Mouse (Mus musculus) kidney, embryonic 16.5 days (tissue): ENCODE results near the gene Arpp19. TPM values are rescaled to one million over a fixed set of nuclear protein-coding genes. Genes with fewer than 3 reads are reported as not detected.

Source experiments
- ATAC-seq: fragments of 200-750 bp; cut with Nextera tagmentation; 2 replicates; pipeline ENCODE4 v1.8.0; 2017; ENCODE audit warnings: moderate TSS enrichment; ENCODE audit not compliant: low FRiP score, low TSS enrichment
- H3K27ac ChIP-seq: fragments of 300-500 bp; sonication (generic); 2 replicates; pipeline ENCODE4 v1.5.1; 2014; ENCODE audit warnings: low read length
- H3K27me3 ChIP-seq: fragments of 300-500 bp; sonication (generic); 2 replicates; pipeline ENCODE4 v1.6.1; 2014; ENCODE audit warnings: low read length, control low read depth, mixed read lengths; ENCODE audit not compliant: insufficient read depth
- H3K36me3 ChIP-seq: fragments of 300-500 bp; sonication (generic); 2 replicates; pipeline ENCODE4 v1.6.1; 2014; ENCODE audit warnings: low read length, control low read depth, mixed read lengths; ENCODE audit not compliant: insufficient read depth
- H3K4me1 ChIP-seq: fragments of 300-500 bp; sonication (generic); 2 replicates; pipeline ENCODE4 v1.6.1; 2014; ENCODE audit warnings: low read length, control low read depth, mixed read lengths; ENCODE audit not compliant: insufficient read depth
- H3K4me2 ChIP-seq: fragments of 300-500 bp; sonication (generic); replicated peaks from 2 replicates; pipeline ENCODE4 v1.6.1; 2014; ENCODE audit warnings: low read depth, low read length
- H3K4me3 ChIP-seq: fragments of 300-500 bp; sonication (generic); 2 replicates; pipeline ENCODE4 v1.5.1; 2014; ENCODE audit warnings: mild to moderate bottlenecking, low read length
- H3K9ac ChIP-seq: fragments of 300-500 bp; sonication (generic); replicated peaks from 2 replicates; pipeline ENCODE4 v1.6.1; 2014; ENCODE audit warnings: low read length
- H3K9me3 ChIP-seq: fragments of 300-500 bp; sonication (generic); 2 replicates; pipeline ENCODE4 v1.6.1; 2016; ENCODE audit warnings: low read length, control low read depth
- WGBS: fragments of 180-500 bp; shearing (Covaris S2); extraction: QIAGEN DNeasy Blood & Tissue Kit; methylation state at CpG from one replicate; pipeline ENCODE4 v1.1.7; 2014; 5-methylcytosine and 5-hydroxymethylcytosine counted together
- polyA plus RNA-seq: library from polyadenylated mRNA; unstranded; fragments of >200 nt; fragmentation: Nextera tagmentation; extraction: Ambion mirVana; gene quantifications from 2 replicates; pipeline ENCODE4 v1.2.1, GENCODE M21; 2015

The Arpp19 gene
- polyA plus RNA-seq, 1 experiment from 2014 or later, result 257 TPM

- H3K4me3 ChIP-seq, result no peak overlapping the region
- no peak overlapping the region for H3K4me2 ChIP-seq
- no peaks in the 10 kb centered on the region for H3K4me1 ChIP-seq
- no peak overlapping the region for H3K9ac ChIP-seq
- H3K27ac ChIP-seq, result no peak overlapping the region
- no peaks in the 10 kb centered on the region for H3K9me3 ChIP-seq
- no peak for ATAC-seq
- 91% methylated on average over 4 of the region's 4 CpGs for WGBS
- no peaks in the 10 kb centered on the region for H3K27me3 ChIP-seq
- peaks cover 10% of the 10 kb centered on the region; the same call in 1 of the 2 replicates for H3K36me3 ChIP-seq
These were observed 14.4 kb downstream of the Arpp19 start for GRCm38 (mm10) chr9:75051841-75052240.

- H3K9ac ChIP-seq, result no peak overlapping the region
- H3K27me3 ChIP-seq, result no peaks in the 10 kb centered on the region
- H3K27ac ChIP-seq, result no peak overlapping the region
- peaks cover 26% of the 10 kb centered on the region for H3K36me3 ChIP-seq
- no peak for ATAC-seq
- H3K4me3 ChIP-seq, result no peak overlapping the region
- H3K4me1 ChIP-seq, result no peaks in the 10 kb centered on the region
- 87% methylated on average over 5 of the region's 5 CpGs for WGBS
- H3K4me2 ChIP-seq, result no peak overlapping the region
- H3K9me3 ChIP-seq, result no peaks in the 10 kb centered on the region
These were observed 17.6 kb downstream of the Arpp19 start for GRCm38 (mm10) chr9:75055046-75055445.

DNA sequence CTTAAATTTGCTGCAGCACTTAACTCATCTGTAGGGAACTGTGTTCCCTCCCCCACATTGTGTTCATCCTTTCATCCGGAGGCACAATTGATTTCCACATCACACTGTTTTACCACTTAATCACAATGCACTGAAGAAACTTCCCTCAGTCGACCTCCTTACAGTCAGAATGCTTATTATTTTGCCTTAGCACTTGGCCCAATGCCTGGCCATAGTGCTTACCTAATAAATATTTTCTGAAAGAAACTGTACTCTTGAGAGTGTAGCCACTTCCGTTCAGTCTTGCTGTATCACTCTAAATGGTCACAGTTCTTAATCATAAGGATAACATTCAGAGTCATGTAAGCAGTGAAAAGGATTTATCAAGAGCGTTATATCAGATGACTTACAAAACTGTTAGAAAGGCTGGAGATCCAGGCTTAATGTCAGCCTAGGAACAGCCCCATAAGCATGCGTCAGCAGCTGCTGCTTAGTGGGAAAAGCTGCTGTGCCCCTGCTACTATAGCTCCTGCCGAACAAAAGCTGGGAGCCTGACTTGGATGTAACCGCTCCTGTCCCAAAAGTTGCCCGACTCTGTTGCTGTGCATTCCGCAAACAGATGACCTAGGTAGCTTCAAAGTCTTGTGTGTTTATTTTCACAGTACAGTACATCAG is 27.4 kb downstream of the Arpp19 start:
- no peaks in the 10 kb centered on the region for H3K27me3 ChIP-seq
- H3K36me3 ChIP-seq, result peaks cover 2% of the 10 kb centered on the region; the same call in 1 of the 2 replicates
- WGBS, result 57% methylated on average over 9 of the region's 9 CpGs
- H3K9me3 ChIP-seq, result no peaks in the 10 kb centered on the region
- no peak for ATAC-seq
- no peak overlapping the region for H3K9ac ChIP-seq
- H3K27ac ChIP-seq, result 0 out of 2 replicates have a peak overlapping the region, but pooled peaks have one; percentile 50
- H3K4me3 ChIP-seq, result no peak overlapping the region
- H3K4me1 ChIP-seq, result no peaks in the 10 kb centered on the region
- H3K4me2 ChIP-seq, result no peak overlapping the region

DNA sequence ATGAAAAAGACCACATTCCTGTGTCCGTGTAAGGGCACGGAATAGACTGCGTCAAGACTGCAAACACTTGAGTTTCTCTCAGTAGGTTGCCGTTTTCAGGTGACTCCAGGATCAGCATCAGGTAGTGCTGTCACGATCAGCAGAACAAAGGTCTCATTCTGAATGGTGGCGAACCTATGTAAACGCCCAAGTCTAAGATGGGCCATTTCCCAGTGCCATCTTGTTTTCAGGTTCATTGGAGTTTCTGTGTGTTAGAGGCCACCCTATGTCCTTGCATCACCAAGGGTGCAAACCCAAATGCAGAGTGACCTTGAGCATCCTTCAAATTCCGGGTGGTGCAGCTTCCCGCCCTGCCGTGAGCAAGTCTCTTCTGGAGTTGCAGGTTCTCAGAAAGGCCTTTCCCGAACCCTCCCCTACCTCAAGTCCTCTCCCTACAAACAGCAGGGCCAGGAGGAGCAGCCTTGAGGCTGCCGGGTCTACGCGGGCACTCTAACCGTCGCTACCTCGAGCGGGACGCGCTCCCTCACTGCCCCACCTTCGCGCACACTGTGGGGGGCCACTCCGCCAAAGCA is 33.1 kb downstream of the Arpp19 start, which contains the start of gene Myo5a:
Gene Myo5a (plus strand): TSS at position 559 of the 572 bp plus-strand sequence.
- Histone ChIP-seq H3K36me3 (no peaks in the 10 kb centered on the region), H3K9me3 (no peaks in the 10 kb centered on the region), H3K9ac (peak within 1 kb of the TSS; percentile 83), H3K27me3 (no peaks in the 10 kb centered on the region), H3K27ac (peak within 1 kb of the TSS; percentile 82), H3K4me2 (peak within 1 kb of the TSS; percentile 70), H3K4me3 (peak within 1 kb of the TSS; percentile 71), H3K4me1 (peaks cover 11% of the 10 kb centered on the region)
- peak; percentile 7 for ATAC-seq
- 23% methylated on average over 23 of the region's 23 CpGs for WGBS

GRCm38 (mm10) chr9:75071029-75071705 is 33.8 kb downstream of the Arpp19 start:
- ATAC-seq, result peak; percentile 99
- no peaks in the 10 kb centered on the region for H3K27me3 ChIP-seq
- under 1% methylated on average over 55 of the region's 92 CpGs for WGBS
- no peaks in the 10 kb centered on the region for H3K36me3 ChIP-seq
- H3K9me3 ChIP-seq, result no peaks in the 10 kb centered on the region
- H3K27ac ChIP-seq, result peak overlapping the region; percentile 82
- peak overlapping the region; percentile 70 for H3K4me2 ChIP-seq
- peak overlapping the region; percentile 71 for H3K4me3 ChIP-seq
- H3K4me1 ChIP-seq, result peaks cover 11% of the 10 kb centered on the region
- peak overlapping the region; percentile 83 for H3K9ac ChIP-seq

DNA sequence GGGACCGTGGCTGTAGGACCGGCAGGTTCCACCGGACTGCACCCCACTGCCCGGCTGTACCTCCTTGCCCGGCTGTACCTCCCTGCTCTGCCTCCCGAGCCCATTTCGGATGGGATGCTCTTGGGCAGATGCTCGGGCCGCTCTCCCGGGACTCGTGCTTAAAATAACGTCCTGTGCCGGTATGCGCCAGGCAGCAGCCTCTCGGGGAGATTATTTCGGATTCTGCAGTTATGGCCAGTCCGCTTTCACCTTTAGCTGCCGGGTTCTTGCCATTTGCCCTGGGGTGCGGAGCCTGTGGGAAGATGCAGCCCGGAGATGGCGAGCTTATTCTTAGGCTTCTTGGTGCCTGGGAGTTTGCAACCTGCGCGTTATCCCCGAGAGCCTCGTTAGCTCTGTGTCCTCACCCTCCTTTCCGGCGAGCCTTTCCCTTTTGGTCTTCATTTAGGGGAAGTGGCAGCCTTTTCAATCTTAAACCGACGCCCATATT is 34.3 kb downstream of the Arpp19 start:
- no peaks in the 10 kb centered on the region for H3K36me3 ChIP-seq
- no peaks in the 10 kb centered on the region for H3K9me3 ChIP-seq
- peak overlapping the region; percentile 82 for H3K27ac ChIP-seq
- H3K4me2 ChIP-seq, result peak overlapping the region; percentile 70
- H3K27me3 ChIP-seq, result no peaks in the 10 kb centered on the region
- under 1% methylated on average over 29 of the region's 29 CpGs for WGBS
- peaks cover 11% of the 10 kb centered on the region for H3K4me1 ChIP-seq
- peak overlapping the region; percentile 71 for H3K4me3 ChIP-seq
- H3K9ac ChIP-seq, result peak overlapping the region; percentile 83
- no peak; the same call in 1 of the 2 replicates for ATAC-seq

- H3K9ac ChIP-seq, result peak overlapping the region; percentile 83; the same call in 1 of the 2 replicates
- no peaks in the 10 kb centered on the region for H3K9me3 ChIP-seq
- peaks cover 11% of the 10 kb centered on the region for H3K4me1 ChIP-seq
- peak overlapping the region; percentile 71 for H3K4me3 ChIP-seq
- no peaks in the 10 kb centered on the region for H3K36me3 ChIP-seq
- no peak overlapping the region for H3K27ac ChIP-seq
- peak overlapping the region; percentile 70 for H3K4me2 ChIP-seq
- 37% methylated on average over 3 of the region's 3 CpGs for WGBS
- no peak for ATAC-seq
- no peaks in the 10 kb centered on the region for H3K27me3 ChIP-seq
These were observed 34.9 kb downstream of the Arpp19 start for GRCm38 (mm10) chr9:75072361-75072760.

- no peak overlapping the region for H3K27ac ChIP-seq
- H3K4me3 ChIP-seq, result no peak overlapping the region
- H3K36me3 ChIP-seq, result no peaks in the 10 kb centered on the region
- ATAC-seq, result no peak
- no peak overlapping the region for H3K4me2 ChIP-seq
- no peaks in the 10 kb centered on the region for H3K27me3 ChIP-seq
- H3K9ac ChIP-seq, result no peak overlapping the region
- H3K4me1 ChIP-seq, result peaks cover 3% of the 10 kb centered on the region; the same call in 1 of the 2 replicates
- no peaks in the 10 kb centered on the region for H3K9me3 ChIP-seq
These were observed 39.8 kb downstream of the Arpp19 start for GRCm38 (mm10) chr9:75077191-75077590.

DNA sequence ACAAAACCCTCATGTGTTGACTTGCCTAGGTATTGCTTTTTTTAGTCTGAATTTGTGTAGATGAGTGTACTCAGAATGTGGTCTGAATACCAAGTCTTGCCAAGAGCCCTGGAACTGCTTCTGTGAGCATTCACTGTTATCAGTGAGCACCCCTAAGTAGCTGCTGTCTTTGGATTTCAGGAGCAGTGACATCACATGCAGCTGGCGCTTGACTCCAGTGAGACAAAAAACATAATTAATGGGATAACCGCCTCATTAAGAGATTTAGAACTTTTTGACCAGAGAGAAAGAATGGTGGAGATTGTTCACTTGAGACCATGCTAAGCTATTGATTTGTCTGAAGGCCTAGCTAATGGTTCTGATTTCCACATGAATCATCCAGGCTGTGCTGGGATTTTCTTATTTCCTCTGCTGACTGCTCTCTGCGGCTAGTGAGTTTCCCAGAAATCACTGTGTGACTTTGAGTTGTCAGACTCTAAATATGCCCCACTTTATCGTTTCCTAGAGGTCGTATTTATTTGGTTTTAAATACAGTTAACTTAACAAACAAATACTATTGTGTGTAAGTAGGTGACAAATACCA is 47.9 kb downstream of the Arpp19 start:
- no peaks in the 10 kb centered on the region for H3K27me3 ChIP-seq
- no peaks in the 10 kb centered on the region for H3K36me3 ChIP-seq
- H3K4me1 ChIP-seq, result no peaks in the 10 kb centered on the region
- H3K9ac ChIP-seq, result no peak overlapping the region
- WGBS, result 74% methylated on average over 5 of the region's 5 CpGs
- no peaks in the 10 kb centered on the region for H3K9me3 ChIP-seq
- no peak for ATAC-seq
- no peak overlapping the region for H3K4me3 ChIP-seq
- H3K4me2 ChIP-seq, result no peak overlapping the region
- H3K27ac ChIP-seq, result no peak overlapping the region
